Mouse (Mus musculus) ES-E14 (cell line): ENCODE data around the gene Ipo7. TPM values are rescaled to one million over a fixed set of nuclear protein-coding genes. Genes with fewer than 3 reads are reported as not detected.
"Not testable (repeated sequence)": the region's sequence is repeated elsewhere in the genome, so short reads cannot be mapped to it uniquely, and the experiment has no call there.

Experiments
- DNase-seq: peaks from one replicate; pipeline ENCODE4 v3.0.0-alpha.2; 2013; ENCODE audit warnings: low read depth, low spot score
- H3K27ac ChIP-seq: 2 replicates; pipeline ENCODE4 v1.5.1; 2012; ENCODE audit warnings: low read depth, mild to moderate bottlenecking, low read length, moderate library complexity, mixed read lengths; ENCODE audit not compliant: poor library complexity, insufficient read depth, severe bottlenecking
- H3K36me3 ChIP-seq: 2 replicates; pipeline ENCODE4 v1.6.1; 2012; ENCODE audit warnings: mild to moderate bottlenecking, low read length, moderate library complexity, mixed read lengths; ENCODE audit not compliant: control insufficient read depth, poor library complexity, insufficient read depth, severe bottlenecking
- H3K4me1 ChIP-seq, 2 experiments: fragments of 150-350 bp in 1 of 2; sonication (generic) in 1 of 2; 2 replicates each; pipeline ENCODE4 v1.6.1; 2012; ENCODE audit warnings: low read length in 2 of 2, mild to moderate bottlenecking in 1 of 2, mixed read lengths in 1 of 2; ENCODE audit not compliant: control insufficient read depth in 2 of 2, insufficient read depth in 2 of 2, poor library complexity in 1 of 2
- H3K4me3 ChIP-seq, 2 experiments: fragments of 150-350 bp in 1 of 2; sonication (generic) in 1 of 2; 2 replicates each; pipeline ENCODE4 v1.5.1; 2012; ENCODE audit warnings: low read length in 2 of 2, low read depth in 1 of 2, mild to moderate bottlenecking in 1 of 2, mixed read lengths in 1 of 2; ENCODE audit not compliant: insufficient read depth in 1 of 2, poor library complexity in 1 of 2, severe bottlenecking in 1 of 2
- H3K9ac ChIP-seq: 2 replicates; pipeline ENCODE4 v1.6.1; 2012; ENCODE audit warnings: low read depth, mild to moderate bottlenecking, low read length, mixed read lengths; ENCODE audit not compliant: poor library complexity, insufficient read depth, severe bottlenecking
- H3K9me3 ChIP-seq: fragments of 150-350 bp; sonication (generic); 2 replicates; pipeline ENCODE4 v1.6.1; 2012; ENCODE audit warnings: low read depth, mild to moderate bottlenecking, low read length; ENCODE audit not compliant: control insufficient read depth, insufficient read depth
- CHD2 ChIP-seq: IDR thresholded peaks from 2 replicates; pipeline ENCODE4 v1.6.1; 2014; ENCODE audit warnings: mild to moderate bottlenecking, low read depth, low read length, inconsistent platforms
- HCFC1 ChIP-seq: IDR thresholded peaks from 2 replicates; pipeline ENCODE4 v1.6.1; 2012; ENCODE audit warnings: low read length, inconsistent platforms, borderline replicate concordance; ENCODE audit not compliant: insufficient read depth
- MAFK ChIP-seq: IDR thresholded peaks from 2 replicates; pipeline ENCODE4 v1.6.1; 2014; ENCODE audit warnings: mild to moderate bottlenecking, low read depth, low read length, inconsistent platforms; ENCODE audit not compliant: insufficient read depth
- ZC3H11A ChIP-seq: IDR thresholded peaks from 2 replicates; pipeline ENCODE4 v1.6.1; 2012; ENCODE audit warnings: low read depth, mild to moderate bottlenecking, inconsistent platforms, low read length, borderline replicate concordance
- ZNF384 ChIP-seq: IDR thresholded peaks from 2 replicates; pipeline ENCODE4 v1.6.1; 2012; ENCODE audit warnings: low read depth, low read length, inconsistent platforms
- in situ Hi-C, 2 experiments: fragments of 600-800 bp; cut with MboI; formaldehyde crosslinking; loops; one replicate each; pipeline ENCODE4 v1.15.1; 2025; ENCODE audit warnings: low sequenced_read_pairs in 2 of 2, inconsistent platforms in 1 of 2; ENCODE audit not compliant: unreplicated experiment in 2 of 2
- total RNA-seq: library from RNA; depleted of rRNA; stranded (reverse); fragments of 300-350 nt; gene quantifications from 2 replicates; pipeline ENCODE4 v1.2.3, GENCODE M21; 2012

Ipo7 gene
- total RNA-seq, 1 experiment: 161 TPM

DNA sequence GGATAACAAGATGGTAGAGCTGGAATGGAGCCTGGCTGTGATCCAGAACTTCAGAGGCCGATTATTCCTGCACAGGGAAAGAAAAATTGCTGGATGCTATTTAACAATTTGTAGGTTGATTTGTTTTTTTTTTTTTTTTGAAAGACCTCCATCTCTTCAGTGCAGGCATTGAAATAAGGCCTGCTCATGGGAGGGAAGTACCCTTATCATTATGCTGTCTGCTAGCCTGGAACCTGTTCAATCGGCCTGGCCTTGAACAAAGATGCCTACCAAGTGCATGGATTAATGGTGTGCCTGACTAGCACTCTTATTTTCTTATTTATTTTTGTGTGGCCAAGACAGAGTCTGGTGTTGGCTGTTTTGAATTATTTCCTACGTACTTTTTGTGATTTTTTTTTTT, 12.3 kb downstream of the Ipo7 start:
- TF ChIP-seq ZNF384: no peak
- TF ChIP-seq MAFK: no peak
- TF ChIP-seq HCFC1: no peak
- TF ChIP-seq ZC3H11A: no peak
- TF ChIP-seq CHD2: no peak

DNA sequence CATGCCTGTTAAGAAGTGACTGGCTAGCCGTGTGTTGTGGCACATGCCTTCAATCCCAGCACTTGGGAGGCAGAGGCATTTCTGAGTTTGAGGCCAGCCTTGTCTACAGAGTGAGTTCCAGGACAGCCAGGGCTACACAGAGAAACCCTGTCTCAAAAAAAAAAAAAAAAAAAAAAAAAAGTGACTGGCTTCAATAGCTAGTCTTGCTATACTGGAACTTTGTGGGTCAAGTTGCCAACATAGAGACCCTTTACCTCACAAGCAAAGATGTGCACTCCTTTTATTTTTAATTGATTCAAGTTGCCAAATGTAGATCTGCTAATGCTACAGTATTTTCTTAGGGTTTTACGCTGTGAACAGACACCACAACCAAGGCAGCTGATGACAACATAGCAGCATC, 39.6 kb downstream of the Ipo7 start:
- DNase-seq, in situ Hi-C loops, H3K4me1 ChIP-seq, H3K27ac ChIP-seq, H3K4me3 ChIP-seq, H3K9ac ChIP-seq, H3K9me3 ChIP-seq: not testable (repeated sequence)
- H3K36me3 ChIP-seq: peaks cover 12% of the 10 kb centered on the region
- peak; percentile 61 for TF ChIP-seq ZNF384

More for the DNA sequence above, 12.3 kb downstream of the Ipo7 start:
- in situ Hi-C loops: no loop called here
- Histone ChIP-seq H3K4me1 (no peaks in the 10 kb centered on the region; a peak in 1 of 4 replicates), H3K36me3 (peaks cover 18% of the 10 kb centered on the region; the same call in 1 of the 2 replicates), H3K27ac (no peak overlapping the region), H3K4me3 (no peak overlapping the region), H3K9ac (no peak overlapping the region), H3K9me3 (no peaks in the 10 kb centered on the region)
- DNase-seq: no peak

DNA sequence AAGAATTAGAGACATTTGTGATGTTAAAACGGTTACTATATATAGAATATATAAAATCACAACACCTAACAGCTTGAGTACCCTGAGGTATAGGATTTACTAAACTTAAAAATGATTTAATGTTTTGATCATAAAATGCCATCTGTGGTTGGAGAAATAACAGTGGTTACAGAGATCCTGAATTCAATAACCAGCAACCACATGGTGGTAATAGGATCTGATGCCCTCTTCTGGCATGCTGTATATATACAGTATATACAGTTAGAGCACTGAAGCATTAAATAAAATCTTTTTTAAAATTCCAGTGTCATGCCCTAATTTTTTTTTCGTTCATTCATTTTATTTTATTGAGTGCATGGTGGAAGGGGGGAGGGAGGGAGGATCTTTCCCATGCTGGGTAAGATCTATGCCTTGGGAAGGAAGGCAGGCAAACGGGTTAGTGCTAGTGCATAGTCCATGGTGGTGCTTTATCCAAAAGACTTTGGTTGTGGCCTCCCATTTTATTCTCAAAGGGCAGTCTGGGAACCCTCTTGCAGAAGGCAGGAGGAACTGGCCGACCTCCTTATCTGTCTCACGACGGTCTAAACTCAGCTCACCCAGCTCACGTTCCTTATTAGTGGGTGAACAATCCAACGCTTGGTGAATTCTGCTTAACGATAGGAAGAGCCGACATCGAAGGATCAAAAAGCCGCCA, 41.2 kb downstream of the Ipo7 start:
- Histone ChIP-seq H3K9ac (no peak overlapping the region; the same call in 1 of the 2 replicates), H3K4me3 (no peak overlapping the region), H3K36me3 (peaks cover 7% of the 10 kb centered on the region), H3K9me3 (no peaks in the 10 kb centered on the region), H3K4me1 (peaks cover 0 to 4% of the 10 kb centered on the region in 2 experiments; a peak in 1 of 4 replicates), H3K27ac (no peak overlapping the region; the same call in 1 of the 2 replicates)
- peak; percentile 68 for DNase-seq
- TF ChIP-seq HCFC1: no peak
- TF ChIP-seq CHD2: 0 out of 2 replicates have a peak, but pooled peaks have one; percentile 18
- TF ChIP-seq ZNF384: no peak
- TF ChIP-seq MAFK: no peak
- TF ChIP-seq ZC3H11A: no peak
- in situ Hi-C loops: no loop called here

DNA sequence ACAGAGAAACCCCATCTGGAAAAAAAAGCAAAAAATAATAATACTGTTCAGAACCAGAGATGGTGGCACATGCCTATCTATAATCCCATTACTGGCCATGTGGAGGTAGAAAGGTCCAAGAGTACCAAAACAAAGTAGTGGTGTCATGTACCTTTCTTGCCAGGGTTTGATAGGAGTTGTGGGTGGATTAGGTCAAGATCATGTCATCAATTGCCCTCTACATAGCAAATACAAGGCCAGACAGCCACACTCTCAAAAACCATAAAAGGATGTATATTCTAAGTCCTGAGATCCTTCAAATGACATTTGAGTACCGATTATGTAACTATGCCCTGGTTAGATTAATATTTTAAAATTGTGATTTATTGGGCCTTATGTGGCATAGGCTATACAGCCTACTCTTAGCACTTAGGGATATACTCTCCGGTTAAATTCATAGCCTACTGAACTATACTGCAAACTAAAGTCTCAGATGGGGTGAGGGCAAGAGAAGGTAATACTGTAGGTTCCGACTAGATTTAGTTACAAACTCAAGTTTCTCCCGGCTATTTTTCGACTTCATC, 42.1 kb downstream of the Ipo7 start:
- H3K4me3 ChIP-seq: peak overlapping the region; percentile 79 to 95
- DNase-seq: no peak
- peaks cover 0 to 4% of the 10 kb centered on the region in 2 experiments; a peak in 1 of 4 replicates for H3K4me1 ChIP-seq
- H3K36me3 ChIP-seq: peaks cover 2% of the 10 kb centered on the region; the same call in 1 of the 2 replicates
- H3K9me3 ChIP-seq: no peaks in the 10 kb centered on the region
- no peak for TF ChIP-seq HCFC1
- no peak for TF ChIP-seq ZC3H11A
- no peak for TF ChIP-seq ZNF384
- in situ Hi-C loops: no loop called here
- H3K27ac ChIP-seq: peak overlapping the region; percentile 100; the same call in 1 of the 2 replicates
- peak overlapping the region; percentile 100; the same call in 1 of the 2 replicates for H3K9ac ChIP-seq
